In the genomic region with DNA sequence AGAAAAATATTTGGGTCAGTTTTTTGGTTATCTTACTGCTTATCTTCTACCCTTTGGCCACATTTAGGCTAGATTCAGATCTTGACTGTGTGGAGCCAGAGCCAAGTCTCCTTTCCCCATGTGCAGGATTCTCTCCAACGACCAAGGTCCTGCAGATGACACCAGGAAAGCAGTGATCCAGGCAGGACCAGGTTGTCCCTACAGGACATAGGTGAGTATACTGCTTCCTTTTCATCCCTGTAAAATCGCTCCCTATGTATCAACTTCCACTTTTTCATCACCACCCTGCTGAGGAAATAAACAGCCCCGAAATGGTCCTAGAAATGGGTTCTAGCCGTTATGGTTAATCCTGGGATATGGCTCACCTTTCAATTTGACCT, we compare ENCODE assay signal across 8 mouse cellular contexts. TPM values are rescaled to one million over a fixed set of nuclear protein-coding genes. Genes with fewer than 3 reads are reported as not detected.
DNase-seq lines count a peak whose midpoint lies in the region; ATAC-seq and TF ChIP-seq lines count a peak whose summit lies in the region.

No protein-coding gene starts in this region.

- DNase-seq in heart, postnatal 10 days = no peak
- no peak for DNase-seq in embryo, embryonic 11 days
- no peak for DNase-seq in right cerebral cortex, postnatal 4 days

- H3K9me3 ChIP-seq in heart, embryonic 12.5 days (replicated peaks) = no peaks in the 10 kb centered on the region
- H3K9me3 ChIP-seq in ES-Bruce4 (replicated peaks; ENCODE audit: control insufficient read depth, insufficient read depth, low read length, poor library complexity, severe bottlenecking) = no peaks in the 10 kb centered on the region
- H3K9me3 ChIP-seq in forebrain, embryonic 16.5 days (ENCODE audit: control insufficient read depth, low read length) = no peaks in the 10 kb centered on the region
- no peaks in the 10 kb centered on the region for H3K9me3 ChIP-seq in liver, embryonic 15.5 days (replicated peaks)

- H3K4me3 ChIP-seq in heart, embryonic 12.5 days = peak overlapping the region; percentile 78; the same call in 1 of the 2 replicates
- H3K4me3 ChIP-seq in ES-Bruce4 (ENCODE audit: low read depth, low read length) = peak overlapping the region; percentile 80
- peak overlapping the region; percentile 98; the same call in 1 of the 2 replicates for H3K4me3 ChIP-seq in forebrain, embryonic 16.5 days (replicated peaks; ENCODE audit: low read length)
- peak overlapping the region; percentile 97 for H3K4me3 ChIP-seq in liver, embryonic 15.5 days (replicated peaks)

- no peak for TF ChIP-seq CTCF in ES-Bruce4 (IDR thresholded peaks at IDR 0.05; ENCODE audit: low read depth, low read length)

- no peak for ATAC-seq in heart, embryonic 12.5 days (ENCODE audit: insufficient number of reproducible peaks, low FRiP score)
- no peak for ATAC-seq in forebrain, embryonic 16.5 days
- ATAC-seq in liver, embryonic 15.5 days (ENCODE audit: insufficient read depth) = no peak
- no peak; the same call in 1 of the 2 replicates for ATAC-seq in monocyte, adult 5-6 weeks (replicated peaks; ENCODE audit: insufficient number of reproducible peaks, low FRiP score, low TSS enrichment, poor library complexity, severe bottlenecking)

- H3K4me1 ChIP-seq in heart, embryonic 12.5 days (replicated peaks) = peaks cover 51% of the 10 kb centered on the region
- H3K4me1 ChIP-seq in ES-Bruce4 (ENCODE audit: control insufficient read depth, insufficient read depth, low read length) = no peaks in the 10 kb centered on the region
- H3K4me1 ChIP-seq in forebrain, embryonic 16.5 days (replicated peaks; ENCODE audit: control insufficient read depth, insufficient read depth, low read length) = peaks cover 41% of the 10 kb centered on the region
- peaks cover 70% of the 10 kb centered on the region for H3K4me1 ChIP-seq in liver, embryonic 15.5 days (replicated peaks)

- peak overlapping the region; percentile 84; the same call in 1 of the 2 replicates for H3K9ac ChIP-seq in heart, embryonic 12.5 days
- peak overlapping the region; percentile 99 for H3K9ac ChIP-seq in ES-Bruce4 (ENCODE audit: low read depth, poor library complexity, severe bottlenecking)
- H3K9ac ChIP-seq in forebrain, embryonic 16.5 days (replicated peaks; ENCODE audit: low read depth, low read length) = no peak overlapping the region
- H3K9ac ChIP-seq in liver, embryonic 15.5 days = peak overlapping the region; percentile 93

- no peak overlapping the region for H3K27ac ChIP-seq in heart, embryonic 12.5 days (ENCODE audit: poor library complexity, severe bottlenecking)
- H3K27ac ChIP-seq in ES-Bruce4 (ENCODE audit: insufficient read depth, low read length) = peak overlapping the region; percentile 9; the same call in 1 of the 2 replicates
- H3K27ac ChIP-seq in forebrain, embryonic 16.5 days (ENCODE audit: low read length) = no peak overlapping the region
- peak overlapping the region; percentile 63 for H3K27ac ChIP-seq in liver, embryonic 15.5 days (replicated peaks)

- H3K27me3 ChIP-seq in heart, embryonic 12.5 days (replicated peaks) = no peaks in the 10 kb centered on the region
- no peaks in the 10 kb centered on the region for H3K27me3 ChIP-seq in ES-Bruce4 (ENCODE audit: control insufficient read depth, insufficient read depth, low read length, poor library complexity, severe bottlenecking)
- no peaks in the 10 kb centered on the region for H3K27me3 ChIP-seq in forebrain, embryonic 16.5 days (replicated peaks; ENCODE audit: control insufficient read depth, insufficient read depth, low read length)
- H3K27me3 ChIP-seq in liver, embryonic 15.5 days = no peaks in the 10 kb centered on the region

- TF ChIP-seq EP300 in ES-Bruce4 (IDR thresholded peaks at IDR 0.05; ENCODE audit: insufficient read depth, low read depth, low read length) = no peak

- no peak for TF ChIP-seq POLR2A in ES-Bruce4 (IDR thresholded peaks at IDR 0.05; ENCODE audit: insufficient read depth, low read length)

- 21% methylated on average over 4 of the region's 4 CpGs for WGBS in heart, embryonic 12.5 days
- 20% methylated on average over 4 of the region's 4 CpGs for WGBS in forebrain, embryonic 16.5 days
- 8% methylated on average over 4 of the region's 4 CpGs for WGBS in liver, embryonic 15.5 days (ENCODE audit: insufficient replicate concordance)

- H3K4me2 ChIP-seq in heart, embryonic 12.5 days = peak overlapping the region; percentile 83; the same call in 1 of the 2 replicates
- no peak overlapping the region for H3K4me2 ChIP-seq in forebrain, embryonic 16.5 days (ENCODE audit: low read length)
- H3K4me2 ChIP-seq in liver, embryonic 15.5 days = peak overlapping the region; percentile 90

- intact Hi-C loops in heart, postnatal 10 days (cut with DNase I) = loop anchor here (2.0 kb wide), 1 partner anchor 86 kb away; no protein-coding TSS in a partner anchor

- peaks cover 4% of the 10 kb centered on the region; the same call in 1 of the 2 replicates for H3K36me3 ChIP-seq in heart, embryonic 12.5 days
- no peaks in the 10 kb centered on the region for H3K36me3 ChIP-seq in ES-Bruce4 (ENCODE audit: control insufficient read depth, insufficient read depth, low read length, poor library complexity, severe bottlenecking)
- H3K36me3 ChIP-seq in forebrain, embryonic 16.5 days (ENCODE audit: control insufficient read depth, insufficient read depth) = no peaks in the 10 kb centered on the region
- H3K36me3 ChIP-seq in liver, embryonic 15.5 days (replicated peaks) = 0 out of 2 replicates have a peak, but pooled peaks cover 3% of the 10 kb centered on the region

RNA-seq across cellular contexts. Expression of a gene that starts 4.9 kb away (rescaled TPM):
- 11.3 and 12.2 TPM in 2 replicates for polyA plus RNA-seq in heart, embryonic 12.5 days (2016; fragmentation: Nextera tagmentation; extraction: Ambion mirVana)
- total RNA-seq in heart, postnatal 10 days (2021) = 10 to 100 TPM; 26.1 to 27.8 TPM
- 166 and 170 TPM in 2 replicates for polyA plus RNA-seq in ES-Bruce4 (2011; ENCODE audit: insufficient read depth, insufficient read length, low read depth, missing spikeins)
- polyA plus RNA-seq in forebrain, embryonic 16.5 days (2015; fragmentation: Nextera tagmentation; extraction: Ambion mirVana) = 8.4 and 10.0 TPM in 2 replicates
- 6.8 and 7.0 TPM in 2 replicates for polyA plus RNA-seq in liver, embryonic 15.5 days (2015; fragmentation: Nextera tagmentation; extraction: Ambion mirVana)
- 36.8 to 80.0 TPM (median 45.1 TPM) in 3 replicates for total RNA-seq in monocyte, adult 5-6 weeks (2017)

RNA-seq across cellular contexts. Expression of a gene that starts 13.2 kb away (rescaled TPM):
- 4,835 and 4,880 TPM in 2 replicates for polyA plus RNA-seq in heart, embryonic 12.5 days (2016; fragmentation: Nextera tagmentation; extraction: Ambion mirVana)
- 1,000 to 10,000 TPM; 7,591 to 7,651 TPM for total RNA-seq in heart, postnatal 10 days (2021)
- polyA plus RNA-seq in ES-Bruce4 (2011; ENCODE audit: insufficient read depth, insufficient read length, low read depth, missing spikeins) = 1,323 and 1,329 TPM in 2 replicates
- polyA plus RNA-seq in forebrain, embryonic 16.5 days (2015; fragmentation: Nextera tagmentation; extraction: Ambion mirVana) = 2,097 and 2,145 TPM in 2 replicates
- polyA plus RNA-seq in liver, embryonic 15.5 days (2015; fragmentation: Nextera tagmentation; extraction: Ambion mirVana) = 1,834 and 1,894 TPM in 2 replicates
- 601 to 762 TPM (median 711 TPM) in 3 replicates for total RNA-seq in monocyte, adult 5-6 weeks (2017)

RNA-seq across cellular contexts. Expression of a gene that starts 37.5 kb away (rescaled TPM):
- polyA plus RNA-seq in heart, embryonic 12.5 days (2016; fragmentation: Nextera tagmentation; extraction: Ambion mirVana) = 363 and 375 TPM in 2 replicates
- total RNA-seq in heart, postnatal 10 days (2021) = 10 to 100 TPM; 91.9 to 99.8 TPM
- 759 and 788 TPM in 2 replicates for polyA plus RNA-seq in ES-Bruce4 (2011; ENCODE audit: insufficient read depth, insufficient read length, low read depth, missing spikeins)
- 395 and 436 TPM in 2 replicates for polyA plus RNA-seq in forebrain, embryonic 16.5 days (2015; fragmentation: Nextera tagmentation; extraction: Ambion mirVana)
- 188 and 217 TPM in 2 replicates for polyA plus RNA-seq in liver, embryonic 15.5 days (2015; fragmentation: Nextera tagmentation; extraction: Ambion mirVana)
- total RNA-seq in monocyte, adult 5-6 weeks (2017) = 122 to 160 TPM (median 144 TPM) in 3 replicates

Comparison
In these comparisons a context has a peak if more than half of its experiments do, and no peak if none do; other contexts are left out.
1. H3K27ac ChIP-seq: peak in ES-Bruce4 (single experiment) and liver, embryonic 15.5 days (single experiment); none in heart, embryonic 12.5 days (single experiment) and forebrain, embryonic 16.5 days (single experiment).
2. RNA of a gene that starts 4.9 kb away (polyA plus RNA-seq): 166 to 170 TPM in ES-Bruce4; 11.3 to 12.2 TPM in heart, embryonic 12.5 days, 8.4 to 10.0 TPM in forebrain, embryonic 16.5 days and 6.8 to 7.0 TPM in liver, embryonic 15.5 days; every median in the first group is over 10 times any median in the second.
3. Peak in every context shown above with its lines, with median percentiles within 50 percentile points of each other: H3K4me3 ChIP-seq.